Mouse (Mus musculus): ENCODE data around the gene Mta1. TPM values are rescaled to one million over a fixed set of nuclear protein-coding genes. Genes with fewer than 3 reads are reported as not detected.

The Mta1 gene
- polyA plus RNA-seq, 1 experiment from 2014 or later: 12.9 TPM

DNA sequence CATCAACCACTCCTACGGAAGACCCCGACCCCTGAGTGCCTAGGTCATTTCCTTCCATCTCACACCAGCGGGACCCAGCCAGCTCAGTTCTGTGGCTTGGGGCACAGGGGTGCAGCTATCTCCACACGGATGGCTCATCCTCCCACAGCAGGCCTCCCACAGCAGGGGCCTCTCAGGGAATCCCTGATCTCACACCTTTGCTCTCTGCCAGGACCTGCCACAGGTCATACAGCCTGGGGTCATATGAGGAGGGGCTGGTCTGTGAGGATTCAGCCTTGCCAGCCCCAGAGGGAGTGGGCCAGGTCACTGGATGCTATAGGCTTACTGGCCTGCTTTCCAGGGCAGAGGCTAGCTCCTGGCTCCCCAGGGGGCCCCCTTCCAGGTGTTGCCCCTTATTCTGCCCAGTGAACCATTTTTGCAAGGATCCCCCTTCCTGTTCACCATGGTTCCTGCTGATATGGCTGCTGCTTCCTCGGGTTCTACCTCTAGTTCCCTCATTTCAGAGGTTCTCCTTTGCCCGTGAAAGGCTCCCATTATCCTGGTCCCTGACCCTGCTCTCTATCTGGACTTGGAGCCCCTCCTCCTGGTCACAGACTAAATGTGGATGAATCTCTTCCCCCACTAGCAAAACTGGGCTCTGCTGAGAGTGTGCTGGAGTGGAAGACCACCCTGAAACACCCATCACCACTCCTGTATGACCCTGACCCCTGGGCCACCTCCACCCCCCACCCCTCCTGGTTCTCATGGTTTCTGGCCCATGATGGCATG is 1.6 kb downstream of the Mta1 start:
- Histone ChIP-seq H3K4me1 (peaks cover 63% of the 10 kb centered on the region), H3K9ac (peak overlapping the region; percentile 96), H3K4me3 (peak overlapping the region; percentile 95), H3K4me2 (peak overlapping the region; percentile 85), H3K9me3 (no peaks in the 10 kb centered on the region), H3K36me3 (0 out of 2 replicates have a peak, but pooled peaks cover 9% of the 10 kb centered on the region), H3K27ac (no peak overlapping the region; the same call in 1 of the 2 replicates), H3K27me3 (no peaks in the 10 kb centered on the region)
- WGBS: 27% methylated on average over 6 of the region's 6 CpGs
- no peak for ATAC-seq (ENCODE audit: insufficient number of reproducible peaks, low FRiP score, low TSS enrichment, low read depth)

- H3K4me2 ChIP-seq: peak overlapping the region; percentile 85; the same call in 1 of the 2 replicates
- WGBS: 67% methylated on average over 5 of the region's 5 CpGs
- H3K4me3 ChIP-seq: no peak overlapping the region
- H3K9ac ChIP-seq: no peak overlapping the region
- peak overlapping the region; percentile 27 for H3K27ac ChIP-seq
- H3K4me1 ChIP-seq: peaks cover 63% of the 10 kb centered on the region
- no peaks in the 10 kb centered on the region for H3K9me3 ChIP-seq
- H3K27me3 ChIP-seq: no peaks in the 10 kb centered on the region
- H3K36me3 ChIP-seq: 0 out of 2 replicates have a peak, but pooled peaks cover 14% of the 10 kb centered on the region
- no peak for ATAC-seq (ENCODE audit: insufficient number of reproducible peaks, low FRiP score, low TSS enrichment, low read depth)
Observed at GRCm38 (mm10) chr12:113100448-113101076, 2.5 kb downstream of the Mta1 start.

- Histone ChIP-seq H3K4me3 (no peak overlapping the region), H3K9me3 (no peaks in the 10 kb centered on the region), H3K27me3 (no peaks in the 10 kb centered on the region), H3K9ac (no peak overlapping the region), H3K4me1 (peaks cover 63% of the 10 kb centered on the region), H3K27ac (peak overlapping the region; percentile 27; the same call in 1 of the 2 replicates), H3K36me3 (0 out of 2 replicates have a peak, but pooled peaks cover 17% of the 10 kb centered on the region), H3K4me2 (no peak overlapping the region)
- ATAC-seq (ENCODE audit: insufficient number of reproducible peaks, low FRiP score, low TSS enrichment, low read depth): no peak
- 74% methylated on average over 9 of the region's 9 CpGs for WGBS
Observed at GRCm38 (mm10) chr12:113101251-113101960, 3.3 kb downstream of the Mta1 start.

DNA sequence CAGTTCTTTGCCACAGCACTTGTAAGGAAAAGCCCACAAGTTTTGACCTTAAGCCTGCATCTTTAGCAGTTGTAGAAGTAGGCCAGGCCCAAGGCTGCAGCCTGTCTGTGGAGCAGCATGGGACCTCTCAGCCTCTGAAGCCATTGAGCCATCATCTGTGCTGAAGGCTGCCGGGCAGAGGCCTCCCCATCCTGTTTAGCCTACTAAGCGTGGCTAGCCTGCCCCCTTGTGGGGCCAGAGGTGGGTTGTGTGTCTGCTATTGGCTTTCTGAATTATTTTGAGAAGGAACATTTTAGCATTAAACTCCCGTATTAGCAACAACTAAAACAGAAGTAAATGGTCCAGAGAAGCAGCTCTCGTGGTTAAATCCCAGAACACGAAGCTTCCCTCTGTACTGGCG is 4.4 kb downstream of the Mta1 start:
- Histone ChIP-seq H3K4me1 (peaks cover 64% of the 10 kb centered on the region), H3K4me3 (no peak overlapping the region), H3K4me2 (no peak overlapping the region), H3K27ac (no peak overlapping the region), H3K36me3 (0 out of 2 replicates have a peak, but pooled peaks cover 17% of the 10 kb centered on the region), H3K9me3 (no peaks in the 10 kb centered on the region), H3K27me3 (no peaks in the 10 kb centered on the region), H3K9ac (no peak overlapping the region)
- 64% methylated on average over 6 of the region's 6 CpGs for WGBS
- no peak for ATAC-seq (ENCODE audit: insufficient number of reproducible peaks, low FRiP score, low TSS enrichment, low read depth)

- no peak overlapping the region for H3K27ac ChIP-seq
- H3K9ac ChIP-seq: no peak overlapping the region
- H3K4me1 ChIP-seq: peaks cover 64% of the 10 kb centered on the region
- 80% methylated on average over 8 of the region's 8 CpGs for WGBS
- H3K9me3 ChIP-seq: no peaks in the 10 kb centered on the region
- no peak for ATAC-seq (ENCODE audit: insufficient number of reproducible peaks, low FRiP score, low TSS enrichment, low read depth)
- 0 out of 2 replicates have a peak, but pooled peaks cover 20% of the 10 kb centered on the region for H3K36me3 ChIP-seq
- H3K4me3 ChIP-seq: no peak overlapping the region
- H3K4me2 ChIP-seq: no peak overlapping the region
- no peaks in the 10 kb centered on the region for H3K27me3 ChIP-seq
Observed at GRCm38 (mm10) chr12:113103846-113104451, 5.9 kb downstream of the Mta1 start.

- no peak overlapping the region for H3K27ac ChIP-seq
- WGBS: 61% methylated on average over 6 of the region's 6 CpGs
- no peak overlapping the region for H3K4me3 ChIP-seq
- H3K36me3 ChIP-seq: 0 out of 2 replicates have a peak, but pooled peaks cover 16% of the 10 kb centered on the region
- H3K9me3 ChIP-seq: no peaks in the 10 kb centered on the region
- no peak overlapping the region for H3K4me2 ChIP-seq
- H3K9ac ChIP-seq: no peak overlapping the region
- H3K4me1 ChIP-seq: peaks cover 55% of the 10 kb centered on the region
- no peak for ATAC-seq (ENCODE audit: insufficient number of reproducible peaks, low FRiP score, low TSS enrichment, low read depth)
- H3K27me3 ChIP-seq: no peaks in the 10 kb centered on the region
Observed at GRCm38 (mm10) chr12:113106386-113106785, 8.3 kb downstream of the Mta1 start.

- Histone ChIP-seq H3K4me3 (no peak overlapping the region), H3K36me3 (peaks cover 23% of the 10 kb centered on the region; the same call in 1 of the 2 replicates), H3K27ac (no peak overlapping the region), H3K27me3 (no peaks in the 10 kb centered on the region), H3K4me1 (peaks cover 47% of the 10 kb centered on the region), H3K4me2 (no peak overlapping the region), H3K9ac (no peak overlapping the region), H3K9me3 (no peaks in the 10 kb centered on the region)
- 79% methylated on average over 4 of the region's 4 CpGs for WGBS
- no peak for ATAC-seq (ENCODE audit: insufficient number of reproducible peaks, low FRiP score, low TSS enrichment, low read depth)
Observed at GRCm38 (mm10) chr12:113107431-113108124, 9.5 kb downstream of the Mta1 start.

DNA sequence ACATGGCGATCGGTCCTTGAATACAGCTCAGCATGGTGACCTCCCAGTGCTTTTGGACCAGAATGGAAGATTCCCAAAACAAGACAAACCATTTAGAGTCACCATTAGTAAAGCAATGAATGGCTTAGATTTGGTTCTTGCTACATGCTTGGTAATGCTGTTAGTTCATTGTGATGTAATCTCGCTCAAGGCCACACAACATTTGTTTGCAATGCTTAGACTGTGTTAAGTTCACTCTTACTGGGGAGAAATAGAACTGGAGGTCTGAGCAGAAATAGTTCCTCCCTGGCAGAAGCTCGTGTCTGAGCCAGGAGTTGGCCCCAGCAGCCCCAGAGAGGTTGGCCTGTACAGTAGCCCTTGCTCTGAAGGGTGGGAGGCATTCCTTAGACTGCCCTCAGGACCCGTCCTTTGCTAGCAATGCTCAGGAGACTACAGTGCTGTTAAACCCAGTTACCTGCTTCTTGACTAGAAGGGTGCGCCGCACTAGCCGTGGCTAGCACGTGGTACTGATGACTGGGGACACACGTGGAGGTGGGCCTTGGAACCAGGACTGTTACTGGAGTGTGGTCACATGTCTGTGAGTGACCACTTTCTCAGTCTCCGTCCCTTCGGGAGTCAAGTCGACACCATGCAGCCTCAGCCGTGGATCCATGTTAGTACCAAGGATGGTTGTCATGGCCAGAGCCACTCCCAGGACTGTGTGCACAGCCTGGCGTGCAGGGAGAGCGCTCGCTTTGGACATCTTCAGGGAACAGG is 10.6 kb downstream of the Mta1 start:
- Histone ChIP-seq H3K36me3 (peaks cover 29% of the 10 kb centered on the region; the same call in 1 of the 2 replicates), H3K4me2 (no peak overlapping the region), H3K9ac (no peak overlapping the region), H3K4me3 (no peak overlapping the region), H3K9me3 (no peaks in the 10 kb centered on the region), H3K27me3 (no peaks in the 10 kb centered on the region), H3K4me1 (peaks cover 37% of the 10 kb centered on the region), H3K27ac (no peak overlapping the region; the same call in 1 of the 2 replicates)
- WGBS: 82% methylated on average over 17 of the region's 17 CpGs
- ATAC-seq (ENCODE audit: insufficient number of reproducible peaks, low FRiP score, low TSS enrichment, low read depth): no peak

DNA sequence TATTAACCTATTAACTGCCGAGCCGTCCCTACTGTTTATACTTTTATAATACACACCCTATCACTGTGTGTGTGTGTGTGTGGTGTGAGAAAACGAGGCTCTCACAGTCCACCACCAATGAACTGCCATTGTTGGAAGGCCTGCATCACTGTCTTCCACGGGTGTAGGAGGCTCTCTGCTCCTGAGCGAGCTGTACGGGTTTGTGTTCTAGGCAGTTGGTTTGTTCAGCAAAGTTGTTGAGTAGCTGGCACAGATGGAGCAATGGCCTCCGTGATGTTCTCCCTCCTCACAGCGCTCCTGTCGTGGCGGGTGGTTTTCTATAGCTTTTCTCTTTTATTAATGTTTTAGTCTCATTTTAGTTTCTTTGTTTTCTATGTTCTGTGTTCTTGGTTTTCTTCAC is 11.7 kb downstream of the Mta1 start:
- no peaks in the 10 kb centered on the region for H3K27me3 ChIP-seq
- no peaks in the 10 kb centered on the region for H3K9me3 ChIP-seq
- WGBS: 75% methylated on average over 10 of the region's 10 CpGs
- H3K4me3 ChIP-seq: no peak overlapping the region
- H3K4me2 ChIP-seq: no peak overlapping the region
- H3K9ac ChIP-seq: no peak overlapping the region
- no peak overlapping the region for H3K27ac ChIP-seq
- H3K4me1 ChIP-seq: peaks cover 31% of the 10 kb centered on the region
- peaks cover 40% of the 10 kb centered on the region for H3K36me3 ChIP-seq
- no peak for ATAC-seq (ENCODE audit: insufficient number of reproducible peaks, low FRiP score, low TSS enrichment, low read depth)

DNA sequence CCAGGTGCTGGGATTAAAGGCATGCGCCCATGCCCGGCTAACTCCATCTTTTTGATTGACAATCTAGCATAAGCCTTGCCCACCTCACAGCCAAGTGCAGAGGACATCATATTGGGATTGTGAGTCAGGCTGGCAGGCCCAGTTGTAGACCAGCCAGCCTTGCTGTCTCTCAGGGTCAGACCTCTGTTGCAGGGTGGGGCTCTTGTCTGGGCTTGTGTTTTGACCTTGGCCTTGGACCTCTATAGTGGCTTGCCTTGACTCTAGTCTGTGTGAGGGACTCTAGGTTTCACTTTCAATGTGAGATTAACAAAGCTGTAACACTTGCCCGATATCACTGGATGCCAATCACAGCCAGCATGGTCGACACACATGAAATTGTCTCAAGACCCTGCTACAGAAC is 16.1 kb downstream of the Mta1 start:
- H3K9ac ChIP-seq: no peak overlapping the region
- no peak overlapping the region for H3K4me3 ChIP-seq
- H3K4me2 ChIP-seq: no peak overlapping the region
- H3K27me3 ChIP-seq: no peaks in the 10 kb centered on the region
- no peak overlapping the region for H3K27ac ChIP-seq
- no peak for ATAC-seq (ENCODE audit: insufficient number of reproducible peaks, low FRiP score, low TSS enrichment, low read depth)
- H3K9me3 ChIP-seq: no peaks in the 10 kb centered on the region
- H3K4me1 ChIP-seq: peaks cover 15% of the 10 kb centered on the region
- 84% methylated on average over 4 of the region's 4 CpGs for WGBS
- H3K36me3 ChIP-seq: peaks cover 69% of the 10 kb centered on the region
